7 mouse cellular contexts compared by ENCODE assay signal in the genomic region with DNA sequence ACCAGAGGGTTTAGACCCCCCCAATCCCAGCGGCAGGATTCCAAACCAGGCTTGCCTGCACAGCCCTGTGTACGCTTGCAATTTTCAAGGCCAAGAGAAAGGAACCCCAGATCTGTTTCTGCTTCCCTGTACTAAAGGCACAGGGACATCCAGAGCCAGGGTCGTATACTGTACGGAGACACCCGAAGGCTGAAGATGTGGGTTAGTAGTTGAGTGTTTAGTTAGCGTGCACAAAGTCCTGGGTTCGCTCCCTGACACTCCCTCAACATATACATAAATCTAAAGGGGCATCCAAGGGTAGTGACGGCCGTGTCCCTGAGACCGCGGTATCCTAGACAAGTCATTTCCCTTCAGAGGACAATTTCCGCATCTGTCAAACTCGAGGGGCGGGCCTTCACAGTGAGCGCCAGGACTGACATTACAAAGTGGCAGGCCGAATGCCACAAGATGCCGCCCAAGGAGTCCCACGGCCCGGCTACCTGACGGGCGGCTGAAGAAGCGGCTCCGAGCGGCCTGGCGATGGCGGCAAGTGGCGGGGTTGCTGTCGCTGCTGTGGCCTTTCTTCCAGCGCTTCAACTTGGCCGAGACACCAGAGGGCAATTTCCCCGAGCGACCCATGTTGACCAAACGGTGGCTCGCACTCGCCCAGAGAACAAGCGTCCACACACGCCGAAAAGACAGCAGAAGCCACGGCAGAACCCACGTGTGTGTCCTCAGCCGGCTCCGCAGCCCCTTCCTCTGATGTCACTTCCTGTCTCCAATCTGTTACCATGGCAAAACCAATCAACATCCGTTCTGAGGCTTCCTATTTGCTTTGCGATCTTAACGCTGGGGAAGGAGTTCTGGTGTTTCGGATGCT. TPM values are rescaled to one million over a fixed set of nuclear protein-coding genes. Genes with fewer than 3 reads are reported as not detected.
DNase-seq lines count a peak whose midpoint lies in the region; ATAC-seq lines count a peak whose summit lies in the region.

A gene (minus strand): TSS at position 714 of the 859 bp plus-strand sequence.

- peak; percentile 88 for DNase-seq in adrenal gland, postnatal 10 days
- peak; percentile 87 for DNase-seq in embryo, embryonic 9.5 days (ENCODE audit: extremely low spot score)
- peak; percentile 81 for DNase-seq in kidney, adult 11 months
- peak; percentile 85 for DNase-seq in limb, embryonic 10.5 days (ENCODE audit: low spot score)
- DNase-seq in spleen, adult 12 weeks (ENCODE audit: low spot score) = peak; percentile 69

- peak within 1 kb of the TSS; percentile 67 for H3K9ac ChIP-seq in midbrain, embryonic 13.5 days (replicated peaks)

- peaks cover 25% of the 10 kb centered on the region for H3K36me3 ChIP-seq in limb, embryonic 10.5 days
- H3K36me3 ChIP-seq in midbrain, embryonic 13.5 days = peaks cover 12% of the 10 kb centered on the region

- no peaks in the 10 kb centered on the region for H3K27me3 ChIP-seq in limb, embryonic 10.5 days (ENCODE audit: low read depth, poor library complexity, severe bottlenecking)
- H3K27me3 ChIP-seq in midbrain, embryonic 13.5 days = no peaks in the 10 kb centered on the region

- peak; percentile 80 for ATAC-seq in granulocyte monocyte progenitor cell, adult 5-6 weeks (replicated peaks; ENCODE audit: poor library complexity, severe bottlenecking)
- peak; percentile 96 for ATAC-seq in midbrain, embryonic 13.5 days

- peak within 1 kb of the TSS; percentile 92 for H3K4me3 ChIP-seq in limb, embryonic 10.5 days
- peak within 1 kb of the TSS; percentile 70 for H3K4me3 ChIP-seq in midbrain, embryonic 13.5 days (replicated peaks)

- peak within 1 kb of the TSS; percentile 83 for H3K4me2 ChIP-seq in midbrain, embryonic 13.5 days (replicated peaks)

- 1% methylated on average over 46 of the region's 46 CpGs for WGBS in limb, embryonic 10.5 days
- 1% methylated on average over 46 of the region's 46 CpGs for WGBS in midbrain, embryonic 13.5 days

- no peaks in the 10 kb centered on the region for H3K9me3 ChIP-seq in limb, embryonic 10.5 days (replicated peaks)
- no peaks in the 10 kb centered on the region for H3K9me3 ChIP-seq in midbrain, embryonic 13.5 days

- peaks cover 16% of the 10 kb centered on the region for H3K4me1 ChIP-seq in limb, embryonic 10.5 days
- peaks cover 19% of the 10 kb centered on the region for H3K4me1 ChIP-seq in midbrain, embryonic 13.5 days (replicated peaks)

- H3K27ac ChIP-seq in limb, embryonic 10.5 days = peak within 1 kb of the TSS; percentile 61
- H3K27ac ChIP-seq in midbrain, embryonic 13.5 days = no peak within 1 kb of the TSS

RNA-seq across cellular contexts. Expression of the gene that starts here (rescaled TPM):
- total RNA-seq in adrenal gland, postnatal 10 days (2021) = 10 to 100 TPM; 12.6 to 12.8 TPM
- total RNA-seq in granulocyte monocyte progenitor cell, adult 5-6 weeks (2014; fragmentation: Nextera tagmentation) = 14.8 and 22.3 TPM in 2 replicates
- total RNA-seq in granulocyte monocyte progenitor cell, adult 5-6 weeks (2017) = 18.1 and 20.1 TPM in 2 replicates
- 31.9 and 39.8 TPM in 2 replicates for polyA plus RNA-seq in limb, embryonic 10.5 days (2016; fragmentation: Nextera tagmentation; extraction: Ambion mirVana)
- 14.6 and 15.7 TPM in 2 replicates for polyA plus RNA-seq in midbrain, embryonic 13.5 days (2015; fragmentation: Nextera tagmentation; extraction: Ambion mirVana)
